Mouse (Mus musculus): ENCODE results near the gene Znhit1. TPM values are rescaled to one million over a fixed set of nuclear protein-coding genes. Genes with fewer than 3 reads are reported as not detected.

Gene Znhit1
- total RNA-seq (2021), result 10 to 100 TPM; 90.8 to 93.9 TPM

- intact Hi-C loops (cut with DNase I), result no loop called here
- no peak for DNase-seq
Observed at GRCm38 (mm10) chr5:136987934-136988271, at the start of gene Znhit1. TSS of gene Znhit1 (minus strand) at chr5:136988021.

- no peak for DNase-seq
- intact Hi-C loops (cut with DNase I), result no loop called here
Observed at GRCm38 (mm10) chr5:137036211-137036610, 48.4 kb upstream of the Znhit1 start.

GRCm38 (mm10) chr5:137032641-137033074, 44.8 kb upstream of the Znhit1 start:
- intact Hi-C loops (cut with DNase I), result loop anchor here (5.0 kb wide), 1 partner anchor 255 kb away; the partner anchor contains the start of gene Ache
- DNase-seq, result peak; percentile 92

GRCm38 (mm10) chr5:137032033-137032421, 44.2 kb upstream of the Znhit1 start:
- peak; percentile 51 for DNase-seq
- intact Hi-C loops (cut with DNase I), result loop anchor here (5.0 kb wide), 1 partner anchor 255 kb away; the partner anchor contains the start of gene Ache

- DNase-seq, result peak; percentile 21
Observed at GRCm38 (mm10) chr5:137031076-137032032, 43.5 kb upstream of the Znhit1 start.

GRCm38 (mm10) chr5:137030416-137030810, 42.6 kb upstream of the Znhit1 start:
- DNase-seq, result no peak
- intact Hi-C loops (cut with DNase I), result loop anchor here (5.0 kb wide), 1 partner anchor 257 kb away; the partner anchor contains the start of gene Ache

More at GRCm38 (mm10) chr5:137031076-137032032, 43.5 kb upstream of the Znhit1 start:
- intact Hi-C loops (cut with DNase I), result loop anchor here (5.0 kb wide), 1 partner anchor 256 kb away; the partner anchor contains the start of gene Ache

- intact Hi-C loops (cut with DNase I), result loop anchor here (5.0 kb wide), 1 partner anchor 257 kb away; the partner anchor contains the start of gene Ache
- DNase-seq, result peak; percentile 97
Observed at GRCm38 (mm10) chr5:137029643-137030415, 42.0 kb upstream of the Znhit1 start.

GRCm38 (mm10) chr5:137029273-137029585, 41.4 kb upstream of the Znhit1 start:
- intact Hi-C loops (cut with DNase I), result no loop called here
- no peak for DNase-seq

- intact Hi-C loops (cut with DNase I), result no loop called here
- DNase-seq, result peak; percentile 57
Observed at GRCm38 (mm10) chr5:137028561-137029272, 40.9 kb upstream of the Znhit1 start.

GRCm38 (mm10) chr5:137026092-137026491, 38.3 kb upstream of the Znhit1 start, which contains the start of gene Vgf:
TSS of gene Vgf (plus strand) at chr5:137026392.
- intact Hi-C loops (cut with DNase I), result loop anchor here (2.0 kb wide), 1 partner anchor 81 kb away; no protein-coding TSS in a partner anchor
- no peak for DNase-seq

GRCm38 (mm10) chr5:137025132-137025531, 37.3 kb upstream of the Znhit1 start:
- DNase-seq, result peak; percentile 83
- intact Hi-C loops (cut with DNase I), result no loop called here

GRCm38 (mm10) chr5:137024318-137024717, 36.5 kb upstream of the Znhit1 start:
- DNase-seq, result no peak
- intact Hi-C loops (cut with DNase I), result no loop called here

GRCm38 (mm10) chr5:137015913-137016312, 28.1 kb upstream of the Znhit1 start:
- no peak for DNase-seq
- intact Hi-C loops (cut with DNase I), result no loop called here

GRCm38 (mm10) chr5:137012401-137012950, 24.7 kb upstream of the Znhit1 start:
- intact Hi-C loops (cut with DNase I), result loop anchor here (5.0 kb wide), 1 partner anchor 100 kb away; no protein-coding TSS in a partner anchor
- no peak for DNase-seq

GRCm38 (mm10) chr5:137009988-137010387, 22.2 kb upstream of the Znhit1 start:
- peak; percentile 59 for DNase-seq
- intact Hi-C loops (cut with DNase I), result loop anchor here (5.0 kb wide), 1 partner anchor 102 kb away; no protein-coding TSS in a partner anchor

GRCm38 (mm10) chr5:137007276-137007675, 19.5 kb upstream of the Znhit1 start:
- DNase-seq, result no peak
- intact Hi-C loops (cut with DNase I), result no loop called here

- no peak for DNase-seq
Observed at GRCm38 (mm10) chr5:137000612-137001011, 12.8 kb upstream of the Znhit1 start.

GRCm38 (mm10) chr5:136999449-136999848, 11.6 kb upstream of the Znhit1 start:
- intact Hi-C loops (cut with DNase I), result no loop called here
- no peak for DNase-seq

More at GRCm38 (mm10) chr5:137000612-137001011, 12.8 kb upstream of the Znhit1 start:
- intact Hi-C loops (cut with DNase I), result no loop called here

GRCm38 (mm10) chr5:136989801-136990200, 2.0 kb upstream of the Znhit1 start:
- intact Hi-C loops (cut with DNase I), result no loop called here
- DNase-seq, result peak; percentile 26

GRCm38 (mm10) chr5:136988420-136988819, 599 bp upstream of the Znhit1 start:
- intact Hi-C loops (cut with DNase I), result no loop called here
- peak; percentile 42 for DNase-seq
